Mouse (Mus musculus) gastrocnemius, postnatal 14 days (tissue): Measurements from ENCODE around the gene Serpini2. TPM values are rescaled to one million over a fixed set of nuclear protein-coding genes. Genes with fewer than 3 reads are reported as not detected.
"Not testable (repeated sequence)": the region's sequence is repeated elsewhere in the genome, so short reads cannot be mapped to it uniquely, and the experiment has no call there.

Source experiments
- DNase-seq: peaks from one replicate; pipeline ENCODE4 v3.0.0; 2021; ENCODE audit warnings: mixed read lengths
- intact Hi-C: fragments of 180-260 bp; cut with DNase I; formaldehyde crosslinking; loops from one replicate; pipeline ENCODE4 v1.15.1; 2025; ENCODE audit warnings: low total_unique reads
- long read RNA-seq, 2 experiments: library from polyadenylated mRNA; stranded (forward); transcript quantifications; one replicate each; pipeline ENCODE4 v2.0.0; 2021
- total RNA-seq, 2 experiments: library from RNA; stranded (reverse); gene quantifications; 2 replicates each; pipeline ENCODE4 v1.2.3; 2021

Serpini2 gene
- not detected for total RNA-seq
- long read RNA-seq, experiment 1, result 0 reads
- long read RNA-seq, experiment 2, result 0 reads

GRCm38 (mm10) chr3:75269978-75270377, at the start of gene Serpini2:
Gene Serpini2 (minus strand): TSS chr3:75270078.
- intact Hi-C loops, result no loop called here
- no peak for DNase-seq

- DNase-seq, result no peak
- intact Hi-C loops, result no loop called here
These were observed 39.0 kb upstream of the Serpini2 start for GRCm38 (mm10) chr3:75308861-75309260.

- intact Hi-C loops, result no loop called here
- no peak for DNase-seq
These were observed 38.4 kb upstream of the Serpini2 start for GRCm38 (mm10) chr3:75308228-75308627.

- no peak for DNase-seq
- intact Hi-C loops, result no loop called here
These were observed 35.7 kb upstream of the Serpini2 start for GRCm38 (mm10) chr3:75305584-75305983.

DNA sequence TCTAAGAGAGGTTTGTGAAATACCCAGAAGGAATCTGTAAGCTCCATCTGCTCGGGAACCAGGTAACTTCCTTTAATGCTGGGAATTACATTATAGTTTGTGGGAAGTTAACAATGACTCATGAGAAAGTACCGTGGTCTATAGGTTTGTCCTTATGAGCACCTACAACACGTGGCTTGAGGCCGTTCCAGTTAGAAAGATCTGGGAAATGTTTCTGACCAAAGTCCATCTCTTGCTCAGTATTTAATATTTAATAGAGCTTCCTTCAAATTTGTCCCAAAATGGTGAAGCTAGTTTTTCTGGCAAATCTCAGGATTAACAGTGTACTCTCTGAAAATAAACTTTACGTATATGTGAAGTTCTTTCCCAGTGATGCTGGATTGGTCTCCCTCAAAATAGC, 34.7 kb upstream of the Serpini2 start:
- intact Hi-C loops, result no loop called here
- no peak for DNase-seq

DNA sequence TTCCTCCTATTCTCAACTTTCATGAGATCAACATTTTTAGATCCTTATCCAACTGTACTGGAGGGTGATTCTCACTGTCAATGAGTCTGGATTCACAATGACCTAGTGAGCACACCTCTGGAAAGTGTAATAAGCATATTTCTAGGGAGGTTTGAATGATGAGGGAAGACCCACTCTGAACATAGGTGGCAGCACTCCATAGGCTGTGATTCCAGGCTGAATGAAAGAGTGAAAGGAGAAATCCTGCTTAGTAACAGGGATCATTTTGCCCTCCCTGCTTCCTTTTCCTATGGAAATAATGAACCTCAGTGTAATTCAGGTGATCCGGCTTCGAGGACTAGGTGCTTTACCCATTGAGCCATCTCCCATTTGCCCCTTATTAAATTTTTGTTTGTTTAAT, 31.2 kb upstream of the Serpini2 start:
- intact Hi-C loops, result no loop called here
- no peak for DNase-seq

DNA sequence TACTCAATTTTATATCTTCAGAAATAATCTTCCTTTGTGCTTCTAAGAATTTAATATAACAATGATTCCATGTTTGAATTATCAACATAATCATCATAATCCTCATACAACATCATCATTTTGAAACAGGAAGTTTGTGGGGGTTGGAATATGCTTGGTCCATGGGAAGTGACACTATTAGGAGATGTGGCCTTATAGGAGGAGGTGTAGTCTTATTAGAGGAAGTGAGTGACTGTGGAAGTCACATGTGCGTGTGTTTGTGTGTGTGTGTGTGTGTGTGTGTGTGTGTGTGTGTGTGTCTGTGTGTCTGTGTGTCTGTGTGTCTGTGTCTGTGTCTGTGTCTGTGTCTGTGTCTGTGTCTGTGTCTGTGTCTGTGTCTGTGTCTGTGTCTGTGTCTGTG, 29.6 kb upstream of the Serpini2 start:
- DNase-seq, intact Hi-C loops: not testable (repeated sequence)

DNA sequence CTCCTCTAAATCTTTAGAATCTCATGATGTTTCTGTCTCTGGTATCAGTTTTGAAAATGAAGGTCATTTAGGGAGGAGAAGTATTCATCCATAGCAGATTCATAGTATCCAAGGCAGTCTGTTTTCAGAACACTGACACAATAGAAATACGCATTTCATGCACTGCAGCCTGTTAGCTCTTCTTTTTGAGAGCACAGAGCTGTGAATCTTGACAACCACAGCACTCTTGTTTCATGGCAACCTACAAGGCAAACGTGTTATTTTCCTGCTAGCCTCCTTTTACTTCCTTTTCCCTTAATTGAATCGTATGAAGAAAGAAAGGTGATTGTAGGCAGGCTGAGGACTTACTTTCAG, 27.9 kb upstream of the Serpini2 start:
- DNase-seq, result no peak
- intact Hi-C loops, result no loop called here

GRCm38 (mm10) chr3:75297026-75297757, 27.3 kb upstream of the Serpini2 start:
- intact Hi-C loops, result no loop called here
- DNase-seq, result no peak

DNA sequence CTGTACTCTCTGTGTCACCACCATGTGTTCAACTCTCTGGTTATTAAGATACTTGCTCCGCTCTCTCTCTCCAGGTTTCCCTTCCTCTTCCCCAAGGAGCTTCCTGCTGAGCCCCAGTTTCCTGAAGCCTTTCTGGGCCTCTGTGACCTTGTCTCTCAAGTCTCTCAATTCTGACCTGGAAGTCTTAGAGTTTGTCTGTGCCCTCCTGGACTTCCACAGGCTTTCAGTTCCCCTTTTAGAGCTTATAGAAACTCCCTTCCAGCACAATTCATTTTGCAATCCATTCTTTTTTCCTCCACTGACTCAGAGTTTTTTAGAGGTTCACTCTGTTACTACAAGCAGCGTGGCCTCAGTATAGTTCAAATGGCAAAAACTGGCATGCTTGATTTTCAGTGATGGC, 23.4 kb upstream of the Serpini2 start:
- no peak for DNase-seq
- intact Hi-C loops, result no loop called here

DNA sequence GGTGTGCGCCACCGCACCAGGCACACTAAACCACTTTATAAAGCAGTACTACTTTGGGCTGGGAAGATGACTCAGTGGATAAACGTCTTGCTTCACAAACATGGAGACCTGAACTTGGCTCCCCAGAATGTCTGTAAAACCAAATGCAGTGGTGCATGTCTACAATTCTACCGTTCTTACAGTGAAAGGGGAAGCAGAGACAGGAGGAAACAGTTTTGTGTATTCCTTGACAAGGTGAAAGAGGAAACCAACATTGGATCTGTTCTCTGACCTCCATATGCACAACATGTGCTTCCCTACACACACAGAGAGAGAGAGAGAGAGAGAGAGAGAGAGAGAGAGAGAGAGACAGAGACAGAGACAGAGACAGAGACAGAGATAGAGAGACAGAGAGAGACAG, 7.6 kb upstream of the Serpini2 start:
- intact Hi-C loops, result no loop called here
- DNase-seq, result no peak

DNA sequence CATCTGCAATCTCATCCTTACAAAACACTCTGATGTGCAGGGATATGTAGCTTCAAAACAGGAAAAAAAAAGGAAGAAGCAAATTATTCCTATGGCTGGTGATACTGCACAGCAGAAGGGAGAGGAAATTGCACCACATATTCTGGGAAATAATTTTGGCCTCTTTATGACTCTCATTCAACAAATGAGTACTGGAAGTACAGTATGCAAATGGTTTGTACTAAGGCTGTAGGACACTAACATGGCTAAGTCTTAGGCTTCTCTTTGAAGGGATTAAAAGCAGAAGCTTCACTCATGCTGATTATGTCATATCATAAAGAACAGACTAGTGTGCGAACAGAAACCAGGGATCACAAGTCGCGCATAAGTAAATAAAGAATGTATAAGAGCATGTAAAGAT, 6.6 kb upstream of the Serpini2 start:
- intact Hi-C loops, result no loop called here

DNA sequence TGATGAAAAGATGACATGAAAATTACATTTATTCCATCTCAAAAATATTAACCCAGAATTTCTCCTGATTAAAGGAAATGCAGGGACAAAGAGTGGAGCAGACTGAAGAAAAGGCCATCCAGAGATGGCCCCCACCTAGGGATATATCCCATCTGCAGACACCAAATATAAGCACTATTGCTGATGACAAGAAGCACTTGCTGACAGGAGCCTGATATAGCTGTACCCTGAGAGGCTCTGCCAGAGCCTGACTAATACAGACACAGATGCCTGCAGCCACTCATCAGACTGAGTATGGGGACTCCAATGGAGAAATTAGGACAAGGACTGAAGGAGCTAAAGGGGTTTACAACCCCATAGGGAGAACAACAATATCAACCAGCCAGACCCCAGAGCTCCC, 5.2 kb upstream of the Serpini2 start:
- intact Hi-C loops, result no loop called here
- no peak for DNase-seq

More for the DNA sequence above, 6.6 kb upstream of the Serpini2 start:
- DNase-seq, result no peak

GRCm38 (mm10) chr3:75259356-75259755, 10.5 kb downstream of the Serpini2 start:
- intact Hi-C loops, result no loop called here
- no peak for DNase-seq

- no peak for DNase-seq
- intact Hi-C loops, result loop anchor here (5.0 kb wide), 1 partner anchor 303 kb away; no protein-coding TSS in a partner anchor
These were observed 50.2 kb downstream of the Serpini2 start for GRCm38 (mm10) chr3:75219694-75220093.

DNA sequence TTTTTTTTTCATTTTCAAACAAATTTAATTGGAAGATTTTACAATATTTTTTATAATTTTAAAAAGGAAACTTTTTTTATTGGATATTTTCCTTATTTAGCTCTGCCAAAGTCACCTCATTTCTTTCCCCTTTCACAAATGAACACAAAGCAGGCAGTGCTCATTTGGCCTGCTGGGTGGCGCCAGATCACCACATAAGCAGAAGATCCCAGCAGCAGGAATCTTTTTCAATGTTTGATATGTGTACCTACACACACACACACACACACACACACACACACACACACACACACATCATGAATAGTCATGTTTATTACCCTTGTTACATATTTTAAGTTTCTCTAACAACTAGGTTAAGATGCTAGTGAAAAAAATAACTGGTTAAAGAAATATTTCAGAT, 50.7 kb downstream of the Serpini2 start:
- peak; percentile 9 for DNase-seq

DNA sequence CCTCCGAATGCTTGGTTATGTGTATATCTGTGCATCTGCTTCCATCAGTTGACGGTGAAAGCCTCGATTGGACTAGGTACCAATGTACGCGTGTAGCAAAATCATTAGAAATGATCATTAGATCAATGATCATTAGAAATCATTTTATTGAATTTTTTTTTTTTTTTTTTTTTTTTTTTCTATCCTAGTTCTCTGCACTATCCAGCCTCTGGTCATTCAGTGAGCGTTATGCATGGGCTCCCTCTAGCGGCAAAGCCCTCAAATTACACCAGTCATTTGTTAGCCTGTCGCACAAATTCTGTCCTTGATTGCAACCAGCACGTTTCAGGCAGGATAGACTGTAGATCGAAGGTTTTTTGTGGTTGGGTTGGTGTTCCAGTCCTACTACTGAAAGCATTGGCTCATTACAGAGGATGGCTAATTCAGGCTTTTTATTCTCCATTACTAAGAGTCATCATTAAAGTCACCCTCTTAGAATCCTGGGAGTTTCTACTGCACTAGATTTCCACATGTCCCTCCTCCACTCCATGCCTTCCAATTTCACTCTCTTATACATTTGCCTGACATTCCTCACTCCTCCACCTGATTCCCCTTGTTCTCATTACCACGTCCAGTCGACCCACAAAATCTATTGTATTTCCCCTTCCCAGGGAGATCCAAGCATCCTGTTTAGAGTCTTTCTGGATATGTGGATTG, 66.9 kb downstream of the Serpini2 start:
- intact Hi-C loops, result no loop called here
- peak; percentile 23 for DNase-seq

More for the DNA sequence above, 50.7 kb downstream of the Serpini2 start:
- intact Hi-C loops, result loop anchor here (5.0 kb wide), 1 partner anchor 303 kb away; no protein-coding TSS in a partner anchor
